16 mouse cellular contexts compared by ENCODE assay signal in genomic region chr19:54731315-54731714, GRCm38 (mm10).
"Had no signal": no experiment of that assay in that cellular context is flagged by ENCODE, and none has a peak within 500 bp of the region (broad histone marks: within the 10 kb centered on the region; RNA-seq: fewer than 3 reads in every experiment).

No protein-coding gene starts in this region.

- ATAC-seq: liver, postnatal 0 days; lung, postnatal 0 days; midbrain, embryonic 15.5 days had no signal

- H3K27me3 ChIP-seq: liver, embryonic 13.5 days; liver, embryonic 15.5 days; megakaryocyte, embryonic 14.5 days; midbrain, embryonic 12.5 days; midbrain, embryonic 15.5 days; neural tube, embryonic 12.5 days; stomach, embryonic 15.5 days had no signal

- H3K9ac ChIP-seq: liver, embryonic 13.5 days; liver, embryonic 15.5 days; liver, postnatal 0 days; midbrain, embryonic 12.5 days; midbrain, embryonic 15.5 days; neural tube, embryonic 12.5 days; stomach, embryonic 15.5 days had no signal

- DNase-seq: liver, embryonic 13.5 days; liver, postnatal 0 days; right cerebral cortex, postnatal 14 days; thymus, adult 2 months; thymus, postnatal 25 days; thymus, postnatal 4 days had no signal

- H3K36me3 ChIP-seq: liver, embryonic 13.5 days; liver, embryonic 15.5 days; midbrain, embryonic 12.5 days; midbrain, embryonic 15.5 days; neural tube, embryonic 12.5 days; stomach, embryonic 15.5 days had no signal

- H3K4me3 ChIP-seq: liver, embryonic 13.5 days; liver, embryonic 15.5 days; megakaryocyte, embryonic 14.5 days; midbrain, embryonic 12.5 days; midbrain, embryonic 15.5 days; neural tube, embryonic 12.5 days; stomach, embryonic 15.5 days had no signal

- H3K4me2 ChIP-seq: liver, embryonic 11.5 days; liver, embryonic 13.5 days; liver, embryonic 15.5 days; midbrain, embryonic 12.5 days; midbrain, embryonic 15.5 days; neural tube, embryonic 12.5 days; stomach, embryonic 15.5 days had no signal

- H3K27ac ChIP-seq: liver, embryonic 13.5 days; liver, embryonic 15.5 days; macrophage; midbrain, embryonic 12.5 days; midbrain, embryonic 15.5 days; neural tube, embryonic 12.5 days; stomach, embryonic 15.5 days; stomach, postnatal 0 days had no signal

- H3K4me1 ChIP-seq: liver, embryonic 13.5 days; liver, embryonic 15.5 days; megakaryocyte, embryonic 14.5 days; midbrain, embryonic 12.5 days; midbrain, embryonic 15.5 days; neural tube, embryonic 12.5 days; stomach, embryonic 15.5 days had no signal

- H3K9me3 ChIP-seq: liver, embryonic 13.5 days; liver, embryonic 15.5 days; megakaryocyte, embryonic 14.5 days; midbrain, embryonic 12.5 days; midbrain, embryonic 15.5 days; neural tube, embryonic 12.5 days; stomach, embryonic 15.5 days had no signal
